Mouse (Mus musculus): ENCODE results near the gene Ccdc152. TPM values are rescaled to one million over a fixed set of nuclear protein-coding genes. Genes with fewer than 3 reads are reported as not detected.

Gene Ccdc152
- total RNA-seq, 2 experiments from 2014 or later = 0.71 TPM; not detected in 1

Other genes with a start within 250 kb of the Ccdc152 start
- 100 to 1,000 TPM; 162 to 179 TPM for gene Selenop, start 35.0 kb downstream of the Ccdc152 start, total RNA-seq (2021)

Measured in heart, postnatal 4 days (tissue).